Mouse (Mus musculus): ENCODE measurements around the gene Ptprn2. TPM values are rescaled to one million over a fixed set of nuclear protein-coding genes. Genes with fewer than 3 reads are reported as not detected.

Gene Ptprn2
- polyA plus RNA-seq, 1 experiment: not detected

- Histone ChIP-seq H3K4me3 (ENCODE audit: insufficient read depth, low read depth, low read length) (no peak overlapping the region), H3K4me1 (ENCODE audit: control insufficient read depth, insufficient read depth, insufficient read length, low read length) (no peaks in the 10 kb centered on the region), H3K27ac (replicated peaks; ENCODE audit: low read depth, low read length) (no peak overlapping the region)
These were observed 225.6 kb downstream of the Ptprn2 start for GRCm38 (mm10) chr12:116711133-116711532.

GRCm38 (mm10) chr12:116713096-116713495 is 227.6 kb downstream of the Ptprn2 start:
- no peak overlapping the region for H3K27ac ChIP-seq (replicated peaks; ENCODE audit: low read depth, low read length)
- no peak overlapping the region for H3K4me3 ChIP-seq (ENCODE audit: insufficient read depth, low read depth, low read length)
- H3K4me1 ChIP-seq (ENCODE audit: control insufficient read depth, insufficient read depth, insufficient read length, low read length): no peaks in the 10 kb centered on the region

- no peak overlapping the region for H3K27ac ChIP-seq (replicated peaks; ENCODE audit: low read depth, low read length)
- H3K4me1 ChIP-seq (ENCODE audit: control insufficient read depth, insufficient read depth, insufficient read length, low read length): no peaks in the 10 kb centered on the region
- H3K4me3 ChIP-seq (ENCODE audit: insufficient read depth, low read depth, low read length): no peak overlapping the region
These were observed 235.5 kb downstream of the Ptprn2 start for GRCm38 (mm10) chr12:116721062-116721461.

GRCm38 (mm10) chr12:116740141-116740540 is 254.6 kb downstream of the Ptprn2 start:
- Histone ChIP-seq H3K4me1 (ENCODE audit: control insufficient read depth, insufficient read depth, insufficient read length, low read length) (no peaks in the 10 kb centered on the region), H3K27ac (replicated peaks; ENCODE audit: low read depth, low read length) (no peak overlapping the region), H3K4me3 (ENCODE audit: insufficient read depth, low read depth, low read length) (no peak overlapping the region)

GRCm38 (mm10) chr12:116741300-116741699 is 255.8 kb downstream of the Ptprn2 start:
- Histone ChIP-seq H3K27ac (replicated peaks; ENCODE audit: low read depth, low read length) (no peak overlapping the region), H3K4me3 (ENCODE audit: insufficient read depth, low read depth, low read length) (no peak overlapping the region), H3K4me1 (ENCODE audit: control insufficient read depth, insufficient read depth, insufficient read length, low read length) (no peaks in the 10 kb centered on the region)

GRCm38 (mm10) chr12:116746401-116746800 is 260.9 kb downstream of the Ptprn2 start:
- Histone ChIP-seq H3K4me3 (ENCODE audit: insufficient read depth, low read depth, low read length) (no peak overlapping the region), H3K27ac (replicated peaks; ENCODE audit: low read depth, low read length) (no peak overlapping the region), H3K4me1 (ENCODE audit: control insufficient read depth, insufficient read depth, insufficient read length, low read length) (no peaks in the 10 kb centered on the region)

GRCm38 (mm10) chr12:116752784-116753183 is 267.3 kb downstream of the Ptprn2 start:
- H3K4me3 ChIP-seq (ENCODE audit: insufficient read depth, low read depth, low read length): no peak overlapping the region
- H3K27ac ChIP-seq (replicated peaks; ENCODE audit: low read depth, low read length): no peak overlapping the region
- no peaks in the 10 kb centered on the region for H3K4me1 ChIP-seq (ENCODE audit: control insufficient read depth, insufficient read depth, insufficient read length, low read length)

GRCm38 (mm10) chr12:116763961-116764360 is 278.4 kb downstream of the Ptprn2 start:
- Histone ChIP-seq H3K4me3 (ENCODE audit: insufficient read depth, low read depth, low read length) (no peak overlapping the region), H3K27ac (replicated peaks; ENCODE audit: low read depth, low read length) (no peak overlapping the region), H3K4me1 (ENCODE audit: control insufficient read depth, insufficient read depth, insufficient read length, low read length) (no peaks in the 10 kb centered on the region)

GRCm38 (mm10) chr12:116770911-116771310 is 285.4 kb downstream of the Ptprn2 start:
- Histone ChIP-seq H3K27ac (replicated peaks; ENCODE audit: low read depth, low read length) (no peak overlapping the region), H3K4me3 (ENCODE audit: insufficient read depth, low read depth, low read length) (no peak overlapping the region), H3K4me1 (ENCODE audit: control insufficient read depth, insufficient read depth, insufficient read length, low read length) (no peaks in the 10 kb centered on the region)

- no peak overlapping the region for H3K27ac ChIP-seq (replicated peaks; ENCODE audit: low read depth, low read length)
- H3K4me3 ChIP-seq (ENCODE audit: insufficient read depth, low read depth, low read length): no peak overlapping the region
These were observed 286.0 kb downstream of the Ptprn2 start for GRCm38 (mm10) chr12:116771493-116771892.

GRCm38 (mm10) chr12:116772081-116772566 is 286.6 kb downstream of the Ptprn2 start:
- Histone ChIP-seq H3K27ac (replicated peaks; ENCODE audit: low read depth, low read length) (no peak overlapping the region), H3K4me3 (ENCODE audit: insufficient read depth, low read depth, low read length) (no peak overlapping the region), H3K4me1 (ENCODE audit: control insufficient read depth, insufficient read depth, insufficient read length, low read length) (no peaks in the 10 kb centered on the region)

More at GRCm38 (mm10) chr12:116771493-116771892, 286.0 kb downstream of the Ptprn2 start:
- no peaks in the 10 kb centered on the region for H3K4me1 ChIP-seq (ENCODE audit: control insufficient read depth, insufficient read depth, insufficient read length, low read length)

GRCm38 (mm10) chr12:116773344-116773743 is 287.8 kb downstream of the Ptprn2 start:
- Histone ChIP-seq H3K4me1 (ENCODE audit: control insufficient read depth, insufficient read depth, insufficient read length, low read length) (no peaks in the 10 kb centered on the region), H3K27ac (replicated peaks; ENCODE audit: low read depth, low read length) (no peak overlapping the region), H3K4me3 (ENCODE audit: insufficient read depth, low read depth, low read length) (no peak overlapping the region)

- H3K4me3 ChIP-seq (ENCODE audit: insufficient read depth, low read depth, low read length): no peak overlapping the region
- no peaks in the 10 kb centered on the region for H3K4me1 ChIP-seq (ENCODE audit: control insufficient read depth, insufficient read depth, insufficient read length, low read length)
- no peak overlapping the region for H3K27ac ChIP-seq (replicated peaks; ENCODE audit: low read depth, low read length)
These were observed 290.9 kb downstream of the Ptprn2 start for GRCm38 (mm10) chr12:116776447-116776846.

- Histone ChIP-seq H3K4me3 (ENCODE audit: insufficient read depth, low read depth, low read length) (no peak overlapping the region), H3K4me1 (ENCODE audit: control insufficient read depth, insufficient read depth, insufficient read length, low read length) (no peaks in the 10 kb centered on the region), H3K27ac (replicated peaks; ENCODE audit: low read depth, low read length) (no peak overlapping the region)
These were observed 292.9 kb downstream of the Ptprn2 start for GRCm38 (mm10) chr12:116778095-116779090.

GRCm38 (mm10) chr12:116780419-116780818 is 294.9 kb downstream of the Ptprn2 start:
- H3K4me3 ChIP-seq (ENCODE audit: insufficient read depth, low read depth, low read length): no peak overlapping the region
- no peak overlapping the region for H3K27ac ChIP-seq (replicated peaks; ENCODE audit: low read depth, low read length)
- no peaks in the 10 kb centered on the region for H3K4me1 ChIP-seq (ENCODE audit: control insufficient read depth, insufficient read depth, insufficient read length, low read length)

- Histone ChIP-seq H3K4me3 (ENCODE audit: insufficient read depth, low read depth, low read length) (no peak overlapping the region), H3K27ac (replicated peaks; ENCODE audit: low read depth, low read length) (no peak overlapping the region), H3K4me1 (ENCODE audit: control insufficient read depth, insufficient read depth, insufficient read length, low read length) (no peaks in the 10 kb centered on the region)
These were observed 300.2 kb downstream of the Ptprn2 start for GRCm38 (mm10) chr12:116785731-116786130.
